ENCODE assay signal across 20 mouse cellular contexts in the genomic region with DNA sequence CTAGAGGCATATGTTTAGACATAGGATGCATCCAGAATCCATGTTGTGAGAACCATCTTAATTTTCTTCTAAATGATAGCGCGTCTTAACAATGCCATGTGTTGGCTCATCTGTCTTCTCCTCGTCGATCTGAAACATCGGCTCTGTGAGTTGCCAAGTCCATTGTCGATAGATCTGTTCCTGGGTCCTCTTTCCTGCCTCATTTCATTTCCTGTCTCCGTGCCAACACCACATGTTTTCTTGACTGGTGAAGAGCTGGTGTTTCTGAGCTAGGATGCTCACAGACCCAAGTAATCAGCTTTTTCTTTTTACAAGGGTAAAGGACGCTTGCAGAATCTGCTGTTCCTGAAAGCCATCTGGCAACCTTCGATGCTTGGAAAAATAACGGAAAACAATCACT.
DNase-seq lines count a peak whose midpoint lies in the region; ATAC-seq lines count a peak whose summit lies in the region.
"Had no signal": no experiment of that assay in that cellular context is flagged by ENCODE, and none has a peak within 500 bp of the region (broad histone marks: within the 10 kb centered on the region; RNA-seq: fewer than 3 reads in every experiment).

No protein-coding gene starts in this region.

- no peaks in the 10 kb centered on the region for H3K9me3 ChIP-seq in forebrain, embryonic 15.5 days
- no peaks in the 10 kb centered on the region for H3K9me3 ChIP-seq in forebrain, embryonic 11.5 days (ENCODE audit: control insufficient read depth, low read length)
- H3K9me3 ChIP-seq: heart, embryonic 10.5 days; hindbrain, embryonic 13.5 days; limb, embryonic 10.5 days; neural tube, embryonic 15.5 days had no signal

- intact Hi-C loops in gastrocnemius, postnatal 14 days (cut with DNase I; ENCODE audit: low total_unique reads), result no loop called here

- H3K4me3 ChIP-seq in forebrain, embryonic 15.5 days, result no peak overlapping the region
- H3K4me3 ChIP-seq in forebrain, embryonic 11.5 days (ENCODE audit: low read depth, low read length), result no peak overlapping the region
- H3K4me3 ChIP-seq: heart, embryonic 10.5 days; hindbrain, embryonic 13.5 days; limb, embryonic 10.5 days; neural tube, embryonic 15.5 days had no signal

- no peaks in the 10 kb centered on the region for H3K27me3 ChIP-seq in forebrain, embryonic 15.5 days
- H3K27me3 ChIP-seq in forebrain, embryonic 11.5 days (ENCODE audit: control insufficient read depth, insufficient read depth, low read length), result no peaks in the 10 kb centered on the region
- H3K27me3 ChIP-seq: hindbrain, embryonic 13.5 days; neural tube, embryonic 15.5 days had no signal

- no peak for DNase-seq in forebrain, embryonic 11.5 days (ENCODE audit: low spot score)
- DNase-seq in right cerebral cortex, postnatal 10 days (ENCODE audit: low spot score in 2 of 2), result peak; percentile 60 to 76
- DNase-seq in right cerebral cortex, postnatal 4 days, result no peak
- DNase-seq in layer of hippocampus, adult 18-20 months (ENCODE audit: low spot score in 2 of 2), result peak; percentile 75 to 81
- DNase-seq in neural tube, embryonic 10.5 days (ENCODE audit: extremely low spot score, low spot score), result no peak
- no peak for DNase-seq in gastrocnemius, postnatal 14 days
- DNase-seq: cerebellum, adult 11 months; gastrocnemius, postnatal 25 days; heart, postnatal 10 days; lung, adult 2 months; retina, postnatal 1 day had no signal

- peak overlapping the region; percentile 13 for H3K27ac ChIP-seq in forebrain, embryonic 15.5 days (replicated peaks)
- no peak overlapping the region for H3K27ac ChIP-seq in forebrain, embryonic 11.5 days (ENCODE audit: low read depth, low read length)
- H3K27ac ChIP-seq: heart, embryonic 10.5 days; hindbrain, embryonic 13.5 days; limb, embryonic 10.5 days; macrophage had no signal

- WGBS in forebrain, embryonic 15.5 days, result 41% methylated on average over 10 of the region's 10 CpGs
- 88% methylated on average over 10 of the region's 10 CpGs for WGBS in forebrain, embryonic 11.5 days

- peak; percentile 57 for ATAC-seq in forebrain, embryonic 15.5 days (replicated peaks)
- no peak for ATAC-seq in forebrain, embryonic 11.5 days (replicated peaks; ENCODE audit: low FRiP score)
- ATAC-seq: intestine, postnatal 0 days had no signal

- no peak overlapping the region for H3K9ac ChIP-seq in forebrain, embryonic 15.5 days (replicated peaks)
- no peak overlapping the region for H3K9ac ChIP-seq in forebrain, embryonic 11.5 days (ENCODE audit: low read length)
- H3K9ac ChIP-seq: hindbrain, embryonic 13.5 days; neural tube, embryonic 15.5 days had no signal

- no peak overlapping the region for H3K4me2 ChIP-seq in forebrain, embryonic 15.5 days (replicated peaks)
- no peak overlapping the region for H3K4me2 ChIP-seq in forebrain, embryonic 11.5 days (ENCODE audit: low read depth, low read length, severe bottlenecking)
- H3K4me2 ChIP-seq: hindbrain, embryonic 13.5 days; liver, embryonic 11.5 days; midbrain, embryonic 11.5 days; neural tube, embryonic 15.5 days had no signal

- no peaks in the 10 kb centered on the region for H3K36me3 ChIP-seq in forebrain, embryonic 15.5 days
- no peaks in the 10 kb centered on the region for H3K36me3 ChIP-seq in forebrain, embryonic 11.5 days (ENCODE audit: control insufficient read depth, insufficient read depth, low read length)
- H3K36me3 ChIP-seq: heart, embryonic 10.5 days; hindbrain, embryonic 13.5 days; limb, embryonic 10.5 days; neural tube, embryonic 15.5 days had no signal

- H3K4me1 ChIP-seq in forebrain, embryonic 15.5 days, result peaks cover 26% of the 10 kb centered on the region
- H3K4me1 ChIP-seq in forebrain, embryonic 11.5 days (replicated peaks; ENCODE audit: control insufficient read depth, insufficient read depth, low read length), result no peaks in the 10 kb centered on the region; the same call in 1 of the 2 replicates

Comparison
In these comparisons a context has a peak if more than half of its experiments do, and no peak if none do; other contexts are left out.
1. DNase-seq: peak in right cerebral cortex, postnatal 10 days (2 of 2) and layer of hippocampus, adult 18-20 months (2 of 2); none in forebrain, embryonic 11.5 days (single experiment), right cerebral cortex, postnatal 4 days (single experiment), neural tube, embryonic 10.5 days (single experiment) and gastrocnemius, postnatal 14 days (single experiment).